Mouse (Mus musculus) forebrain, embryonic 14.5 days (tissue): ENCODE measurements around the gene Lingo2. TPM values are rescaled to one million over a fixed set of nuclear protein-coding genes. Genes with fewer than 3 reads are reported as not detected.

Source experiments
- ATAC-seq: fragments of 200-750 bp; cut with Nextera tagmentation; 2 replicates; pipeline ENCODE4 v1.8.0; 2017; ENCODE audit warnings: mild to moderate bottlenecking, moderate library complexity
- DNase-seq: peaks from one replicate; pipeline ENCODE4 v3.0.0-alpha.2; 2015; ENCODE audit warnings: low spot score
- H3K27ac ChIP-seq: fragments of 300-500 bp; sonication (generic); 2 replicates; pipeline ENCODE4 v1.5.1; 2014; ENCODE audit warnings: low read depth, mild to moderate bottlenecking, control low read depth, low read length, moderate library complexity
- H3K27me3 ChIP-seq: fragments of 300-500 bp; sonication (generic); replicated peaks from 2 replicates; pipeline ENCODE4 v1.6.1; 2014; ENCODE audit warnings: low read length, control low read depth, mixed read lengths; ENCODE audit not compliant: control insufficient read depth, insufficient read depth
- H3K36me3 ChIP-seq: fragments of 300-500 bp; sonication (generic); 2 replicates; pipeline ENCODE4 v1.6.1; 2014; ENCODE audit warnings: low read length, control low read depth; ENCODE audit not compliant: control insufficient read depth, insufficient read depth
- H3K4me1 ChIP-seq: fragments of 300-500 bp; sonication (generic); 2 replicates; pipeline ENCODE4 v1.6.1; 2014; ENCODE audit warnings: antibody characterized with exemption, low read length, control low read depth; ENCODE audit not compliant: control insufficient read depth, insufficient read depth
- H3K4me2 ChIP-seq: fragments of 300-500 bp; sonication (generic); 2 replicates; pipeline ENCODE4 v1.6.1; 2014; ENCODE audit warnings: mild to moderate bottlenecking, control low read depth, low read length
- H3K4me3 ChIP-seq: fragments of 300-500 bp; sonication (generic); 2 replicates; pipeline ENCODE4 v1.5.1; 2014; ENCODE audit warnings: low read depth, low read length, control low read depth
- H3K9ac ChIP-seq: fragments of 300-500 bp; sonication (generic); 2 replicates; pipeline ENCODE4 v1.6.1; 2014; ENCODE audit warnings: mild to moderate bottlenecking, low read length, control low read depth, moderate library complexity
- H3K9me3 ChIP-seq: fragments of 300-500 bp; sonication (generic); replicated peaks from 2 replicates; pipeline ENCODE4 v1.6.1; 2016; ENCODE audit warnings: low read length, control low read depth, mixed read lengths; ENCODE audit not compliant: control insufficient read depth
- WGBS: fragments of 180-500 bp; shearing (Covaris S2); extraction: QIAGEN DNeasy Blood & Tissue Kit; methylation state at CpG from one replicate; pipeline ENCODE4 v1.1.7; 2014; 5-methylcytosine and 5-hydroxymethylcytosine counted together
- polyA plus RNA-seq: library from polyadenylated mRNA; unstranded; fragments of >200 nt; fragmentation: Nextera tagmentation; extraction: Ambion mirVana; gene quantifications from 2 replicates; pipeline ENCODE4 v1.2.1, GENCODE M21; 2014

Gene Lingo2
- polyA plus RNA-seq, 1 experiment from 2014 or later = 17.8 TPM

DNA sequence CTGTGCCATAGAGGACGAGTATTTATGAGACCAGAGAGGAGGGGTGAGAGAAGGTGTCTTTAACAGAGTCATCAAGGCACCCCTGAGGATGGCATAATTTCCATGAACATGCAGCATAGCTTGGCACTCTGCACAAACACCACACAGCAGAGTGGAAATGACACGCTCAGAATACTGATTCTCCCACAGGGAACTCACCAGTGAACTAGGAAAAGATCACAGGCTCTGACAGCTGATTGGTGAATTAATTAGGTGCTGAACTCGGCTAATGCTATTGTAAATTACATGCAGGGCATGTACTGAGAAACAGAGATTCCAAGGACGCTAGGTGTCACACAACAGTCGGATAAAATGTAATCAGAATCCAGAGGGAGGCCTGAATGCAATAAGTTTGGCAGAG is 525.4 kb downstream of the Lingo2 start:
- Histone ChIP-seq H3K27ac (no peak overlapping the region), H3K4me3 (no peak overlapping the region), H3K9ac (no peak overlapping the region), H3K27me3 (no peaks in the 10 kb centered on the region), H3K9me3 (no peaks in the 10 kb centered on the region), H3K4me1 (peaks cover 4% of the 10 kb centered on the region; the same call in 1 of the 2 replicates), H3K36me3 (no peaks in the 10 kb centered on the region), H3K4me2 (no peak overlapping the region)
- DNase-seq (peak; percentile 62), ATAC-seq (peak; percentile 72; the same call in 1 of the 2 replicates)
- 29% methylated on average over 5 of the region's 5 CpGs for WGBS

DNA sequence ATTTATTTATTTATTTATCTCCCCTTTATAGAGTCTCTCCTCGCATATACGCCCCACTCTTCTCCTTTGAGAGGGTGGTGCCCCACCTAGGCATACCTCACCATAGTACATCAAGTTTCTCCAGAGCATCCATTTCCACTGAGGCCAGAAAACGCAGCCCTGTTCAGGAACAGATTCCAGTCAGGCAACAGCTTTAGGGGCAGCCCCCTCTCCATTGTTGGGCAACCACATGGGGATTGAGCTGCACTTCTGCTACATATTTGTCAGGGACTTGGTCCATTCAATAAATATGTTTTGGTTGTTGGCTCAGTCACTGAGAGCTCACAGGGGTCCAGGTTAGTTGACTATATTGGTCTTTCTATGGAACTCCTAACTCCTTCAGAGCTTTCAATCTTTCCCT is 544.2 kb downstream of the Lingo2 start:
- WGBS = 91% methylated on average over 3 of the region's 3 CpGs
- Histone ChIP-seq H3K36me3 (no peaks in the 10 kb centered on the region), H3K27ac (no peak overlapping the region), H3K9me3 (no peaks in the 10 kb centered on the region), H3K4me1 (no peaks in the 10 kb centered on the region), H3K4me3 (no peak overlapping the region), H3K9ac (no peak overlapping the region), H3K4me2 (no peak overlapping the region), H3K27me3 (no peaks in the 10 kb centered on the region)
- ATAC-seq = no peak
- DNase-seq = no peak

DNA sequence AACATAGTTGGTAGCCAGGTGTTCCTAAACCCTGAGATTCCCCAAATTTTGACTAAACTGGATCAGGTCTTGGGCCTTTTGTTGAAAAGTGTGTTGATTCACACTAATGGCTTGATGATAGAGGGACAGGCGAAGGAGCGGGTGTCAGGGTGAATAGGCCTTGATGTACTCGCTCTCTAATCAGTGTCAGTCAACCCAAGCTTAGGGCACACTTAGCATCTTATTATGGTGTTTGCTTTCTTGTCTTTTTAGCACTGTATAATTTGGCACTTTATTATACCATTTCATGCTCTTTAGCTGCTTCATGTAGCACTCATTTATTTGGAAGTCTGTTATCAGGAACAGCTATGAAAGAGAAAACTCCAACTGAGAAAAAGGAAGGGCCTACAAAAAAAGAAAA is 582.6 kb downstream of the Lingo2 start:
- Histone ChIP-seq H3K9me3 (no peaks in the 10 kb centered on the region), H3K36me3 (no peaks in the 10 kb centered on the region), H3K4me1 (0 out of 2 replicates have a peak, but pooled peaks cover 2% of the 10 kb centered on the region), H3K4me2 (no peak overlapping the region), H3K4me3 (no peak overlapping the region), H3K27ac (no peak overlapping the region), H3K27me3 (no peaks in the 10 kb centered on the region), H3K9ac (no peak overlapping the region)
- ATAC-seq (peak; percentile 79), DNase-seq (peak; percentile 55)
- 55% methylated on average over 3 of the region's 3 CpGs for WGBS

DNA sequence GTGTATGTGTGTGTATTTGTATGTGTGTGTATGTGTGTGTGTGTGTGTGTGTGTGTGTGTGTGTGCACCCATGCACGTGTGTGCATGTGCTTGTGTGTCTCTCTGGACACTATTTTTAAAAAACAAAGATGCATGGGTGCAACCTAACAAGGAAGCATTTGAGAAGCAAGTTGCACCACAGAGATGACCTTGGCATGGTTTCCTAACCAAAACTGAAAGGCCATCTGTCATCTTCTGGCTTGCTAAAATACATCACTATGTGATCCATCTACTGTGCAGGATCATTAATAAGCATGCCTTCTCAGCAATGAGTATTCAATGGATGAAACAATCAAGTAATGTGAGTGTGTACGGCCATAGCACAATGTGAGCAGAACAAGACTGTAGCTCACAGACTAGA is 597.1 kb downstream of the Lingo2 start:
- WGBS = 78% methylated on average over 2 of the region's 2 CpGs
- no peak for ATAC-seq
- H3K27ac ChIP-seq = no peak overlapping the region
- H3K36me3 ChIP-seq = no peaks in the 10 kb centered on the region
- no peak overlapping the region for H3K4me3 ChIP-seq
- no peak for DNase-seq
- H3K9me3 ChIP-seq = no peaks in the 10 kb centered on the region
- H3K9ac ChIP-seq = no peak overlapping the region
- no peaks in the 10 kb centered on the region for H3K4me1 ChIP-seq
- no peaks in the 10 kb centered on the region for H3K27me3 ChIP-seq
- H3K4me2 ChIP-seq = no peak overlapping the region

DNA sequence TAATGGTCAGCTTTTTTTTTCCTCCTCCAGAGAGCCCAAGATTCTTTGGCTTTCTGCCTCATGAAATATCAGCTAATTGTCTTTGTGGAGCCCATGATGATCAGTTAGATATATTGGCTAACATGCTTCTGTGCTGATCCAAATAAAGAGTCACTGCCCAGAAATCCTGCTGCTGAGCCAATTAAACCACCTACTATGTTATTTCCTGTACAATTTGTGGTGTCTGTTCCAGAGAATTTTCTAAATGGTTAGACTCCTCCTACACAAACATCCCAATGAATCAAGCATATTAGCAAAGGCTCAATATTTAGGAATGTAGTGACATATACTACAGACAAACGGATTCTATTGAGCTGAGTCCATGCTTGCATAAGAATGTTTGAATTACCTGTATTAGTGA is 619.8 kb downstream of the Lingo2 start:
- Histone ChIP-seq H3K27me3 (no peaks in the 10 kb centered on the region), H3K4me2 (no peak overlapping the region), H3K27ac (no peak overlapping the region), H3K9me3 (no peaks in the 10 kb centered on the region), H3K9ac (no peak overlapping the region), H3K36me3 (no peaks in the 10 kb centered on the region), H3K4me3 (no peak overlapping the region), H3K4me1 (no peaks in the 10 kb centered on the region)
- 83% methylated on average over 1 of the region's 1 CpGs for WGBS
- DNase-seq (no peak), ATAC-seq (no peak)

DNA sequence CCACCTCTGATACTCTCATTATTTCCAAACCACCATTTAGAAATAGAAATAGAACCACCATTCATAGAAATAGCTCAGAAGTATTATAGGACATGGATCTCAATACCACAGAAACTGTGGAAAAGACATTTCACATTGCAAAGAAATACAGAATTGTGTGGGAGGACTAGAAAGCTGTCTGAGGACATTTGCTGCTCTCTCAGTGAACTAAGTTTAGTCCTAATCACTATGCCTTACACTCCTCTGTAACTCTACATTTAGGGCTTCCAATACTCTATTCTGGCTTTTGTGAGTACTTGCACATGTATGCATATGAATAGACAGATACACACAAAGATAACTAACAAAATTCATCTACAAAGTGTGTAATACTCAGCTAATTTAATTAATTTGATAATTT is 625.9 kb downstream of the Lingo2 start:
- Histone ChIP-seq H3K27ac (no peak overlapping the region), H3K9me3 (no peaks in the 10 kb centered on the region), H3K36me3 (no peaks in the 10 kb centered on the region), H3K27me3 (no peaks in the 10 kb centered on the region), H3K9ac (no peak overlapping the region), H3K4me2 (no peak overlapping the region), H3K4me1 (no peaks in the 10 kb centered on the region), H3K4me3 (no peak overlapping the region)
- ATAC-seq (no peak), DNase-seq (no peak)

DNA sequence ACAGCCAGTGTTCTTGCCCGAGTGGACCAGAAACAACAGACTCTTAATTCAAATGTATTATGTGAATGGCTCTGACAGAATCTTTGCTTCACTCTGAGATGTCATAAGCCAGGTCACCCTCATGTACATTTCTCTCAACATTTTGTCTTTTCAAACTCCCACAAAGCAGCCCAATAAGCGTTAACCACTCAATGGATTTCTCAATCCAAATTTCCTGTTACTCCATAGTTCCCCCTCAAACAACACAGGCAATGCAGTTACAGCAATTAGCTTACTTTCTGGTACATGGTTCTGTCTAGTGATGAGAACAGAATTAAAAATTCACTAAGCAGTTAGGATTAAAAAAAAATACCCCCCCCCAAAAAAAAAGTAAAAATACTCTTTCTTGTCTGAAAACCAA is 638.5 kb downstream of the Lingo2 start:
- H3K4me2 ChIP-seq = no peak overlapping the region
- 82% methylated on average over 2 of the region's 2 CpGs for WGBS

DNA sequence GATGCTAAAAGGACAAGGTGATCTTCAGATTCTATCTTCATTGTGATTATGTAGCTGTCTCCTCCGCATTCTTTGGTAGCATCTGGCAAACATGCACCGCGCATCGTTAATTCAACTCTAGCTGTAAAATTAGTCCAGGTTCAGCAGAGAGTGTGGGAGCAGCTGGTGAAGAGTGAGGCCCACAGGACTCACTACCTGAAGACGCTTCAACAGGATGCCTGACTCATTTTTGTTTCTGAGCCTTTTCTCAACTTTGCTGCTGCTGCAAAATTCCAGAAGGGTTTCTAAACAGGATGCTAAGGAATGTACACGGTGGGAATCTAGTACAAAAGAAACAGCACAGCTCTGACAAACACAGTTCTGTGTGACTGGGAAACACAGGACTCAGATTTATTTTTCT is 640.1 kb downstream of the Lingo2 start:
- DNase-seq (no peak), ATAC-seq (no peak)
- H3K27me3 ChIP-seq = no peaks in the 10 kb centered on the region
- no peak overlapping the region for H3K4me2 ChIP-seq
- no peak overlapping the region for H3K27ac ChIP-seq
- no peak overlapping the region for H3K9ac ChIP-seq
- WGBS = 83% methylated on average over 6 of the region's 6 CpGs
- H3K4me3 ChIP-seq = no peak overlapping the region
- H3K4me1 ChIP-seq = no peaks in the 10 kb centered on the region
- H3K9me3 ChIP-seq = no peaks in the 10 kb centered on the region
- H3K36me3 ChIP-seq = no peaks in the 10 kb centered on the region

More for the DNA sequence above, 638.5 kb downstream of the Lingo2 start:
- Histone ChIP-seq H3K9ac (no peak overlapping the region), H3K27me3 (no peaks in the 10 kb centered on the region), H3K9me3 (no peaks in the 10 kb centered on the region), H3K4me3 (no peak overlapping the region), H3K27ac (no peak overlapping the region), H3K4me1 (no peaks in the 10 kb centered on the region), H3K36me3 (no peaks in the 10 kb centered on the region)
- ATAC-seq = no peak
- no peak for DNase-seq

DNA sequence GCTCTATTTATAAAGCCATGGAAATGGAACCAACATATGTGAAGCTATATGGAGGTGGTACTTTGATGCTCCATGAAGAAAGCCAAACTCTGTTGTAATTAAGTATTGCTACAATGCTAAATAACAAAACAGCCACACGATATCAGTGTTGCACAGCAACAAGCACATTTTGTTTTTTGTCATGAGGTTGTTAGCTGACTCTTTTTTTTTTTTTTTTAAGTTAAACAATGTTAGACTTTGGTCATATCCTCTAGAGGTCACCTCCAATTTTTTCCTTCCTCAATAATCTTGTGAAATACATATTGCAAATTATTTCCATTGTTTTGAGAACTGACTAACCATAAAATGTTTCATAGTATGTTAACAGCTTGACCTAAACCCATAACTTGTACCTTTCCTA is 646.3 kb downstream of the Lingo2 start:
- Histone ChIP-seq H3K9me3 (no peaks in the 10 kb centered on the region), H3K9ac (no peak overlapping the region), H3K27me3 (no peaks in the 10 kb centered on the region), H3K4me1 (no peaks in the 10 kb centered on the region), H3K27ac (no peak overlapping the region), H3K36me3 (no peaks in the 10 kb centered on the region), H3K4me2 (no peak overlapping the region), H3K4me3 (no peak overlapping the region)
- ATAC-seq = no peak
- no peak for DNase-seq
- 94% methylated on average over 1 of the region's 1 CpGs for WGBS

DNA sequence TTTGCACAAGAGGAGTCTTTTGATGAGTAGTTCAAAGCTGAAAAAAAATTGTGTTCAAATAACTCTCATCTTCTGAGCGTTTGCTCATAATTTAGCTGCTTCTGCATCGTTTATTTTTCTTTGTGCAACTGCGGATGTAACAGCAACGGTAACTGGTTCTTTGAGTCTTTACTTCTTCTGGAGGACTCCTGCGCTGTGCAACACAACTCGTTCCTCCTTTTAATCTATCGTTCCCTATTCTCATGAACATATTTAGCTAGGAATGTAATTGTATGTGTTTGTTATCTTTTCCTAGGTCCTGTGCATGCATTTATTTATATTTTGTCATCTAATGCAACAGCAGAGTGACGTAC is 661.9 kb downstream of the Lingo2 start:
- DNase-seq = no peak
- Histone ChIP-seq H3K27me3 (no peaks in the 10 kb centered on the region), H3K4me3 (no peak overlapping the region), H3K4me1 (no peaks in the 10 kb centered on the region), H3K9ac (no peak overlapping the region), H3K27ac (no peak overlapping the region), H3K9me3 (no peaks in the 10 kb centered on the region), H3K4me2 (peak overlapping the region; percentile 39), H3K36me3 (no peaks in the 10 kb centered on the region)
- no peak for ATAC-seq
- WGBS = 64% methylated on average over 8 of the region's 8 CpGs
